ENCODE assay signal across 11 mouse cellular contexts in genomic region chr13:104061975-104062750, GRCm38 (mm10). TPM values are rescaled to one million over a fixed set of nuclear protein-coding genes. Genes with fewer than 3 reads are reported as not detected.
DNase-seq lines count a peak whose midpoint lies in the region; ATAC-seq lines count a peak whose summit lies in the region.
"Had no signal": no experiment of that assay in that cellular context is flagged by ENCODE, and none has a peak within 500 bp of the region (broad histone marks: within the 10 kb centered on the region; RNA-seq: fewer than 3 reads in every experiment).

No protein-coding gene starts in this region.

- H3K4me1 ChIP-seq in heart, embryonic 12.5 days (replicated peaks) = peaks cover 23% of the 10 kb centered on the region
- 0 out of 2 replicates have a peak, but pooled peaks cover 3% of the 10 kb centered on the region for H3K4me1 ChIP-seq in forebrain, embryonic 15.5 days

- no peak overlapping the region for H3K4me2 ChIP-seq in heart, embryonic 12.5 days
- H3K4me2 ChIP-seq in forebrain, embryonic 15.5 days (replicated peaks) = no peak overlapping the region
- H3K4me2 ChIP-seq: hindbrain, embryonic 15.5 days had no signal

- H3K4me3 ChIP-seq in heart, embryonic 12.5 days = no peak overlapping the region
- no peak overlapping the region for H3K4me3 ChIP-seq in forebrain, embryonic 15.5 days
- H3K4me3 ChIP-seq: erythroblast, embryonic 14.5 days; hindbrain, embryonic 15.5 days; left cerebral cortex, adult 2 months had no signal

- H3K27ac ChIP-seq in heart, embryonic 12.5 days (ENCODE audit: poor library complexity, severe bottlenecking) = peak overlapping the region; percentile 52; the same call in 1 of the 2 replicates
- H3K27ac ChIP-seq in forebrain, embryonic 15.5 days (replicated peaks) = no peak overlapping the region
- H3K27ac ChIP-seq: hindbrain, embryonic 15.5 days; left cerebral cortex, adult 2 months had no signal

- H3K27me3 ChIP-seq in heart, embryonic 12.5 days (replicated peaks) = no peaks in the 10 kb centered on the region
- H3K27me3 ChIP-seq in forebrain, embryonic 15.5 days = no peaks in the 10 kb centered on the region
- H3K27me3 ChIP-seq: hindbrain, embryonic 15.5 days had no signal

- H3K9ac ChIP-seq in heart, embryonic 12.5 days = no peak overlapping the region
- H3K9ac ChIP-seq in forebrain, embryonic 15.5 days (replicated peaks) = no peak overlapping the region
- H3K9ac ChIP-seq: hindbrain, embryonic 15.5 days had no signal

- intact Hi-C loops in heart, postnatal 10 days (cut with DNase I) = no loop called here

- 65% methylated on average over 2 of the region's 2 CpGs for WGBS in heart, embryonic 12.5 days
- WGBS in forebrain, embryonic 15.5 days = 21% methylated on average over 2 of the region's 2 CpGs

- H3K36me3 ChIP-seq in heart, embryonic 12.5 days = peaks cover 17% of the 10 kb centered on the region
- peaks cover 9% of the 10 kb centered on the region; the same call in 1 of the 2 replicates for H3K36me3 ChIP-seq in forebrain, embryonic 15.5 days

- no peaks in the 10 kb centered on the region for H3K9me3 ChIP-seq in heart, embryonic 12.5 days (replicated peaks)
- no peaks in the 10 kb centered on the region for H3K9me3 ChIP-seq in forebrain, embryonic 15.5 days
- H3K9me3 ChIP-seq: hindbrain, embryonic 15.5 days had no signal

- ATAC-seq in heart, embryonic 12.5 days (ENCODE audit: insufficient number of reproducible peaks, low FRiP score) = 0 out of 2 replicates have a peak, but pooled peaks have one; percentile 15
- ATAC-seq in forebrain, embryonic 15.5 days (replicated peaks) = peak; percentile 48; the same call in 1 of the 2 replicates

- no peak for DNase-seq in heart, postnatal 10 days
- peak; percentile 28 for DNase-seq in 3134 (ENCODE audit: extremely low read depth, insufficient read length, low spot score)
- peak; percentile 90 for DNase-seq in brain, adult 2 months (ENCODE audit: low read depth, low spot score)
- no peak for DNase-seq in spleen, adult 12 weeks (ENCODE audit: low spot score)
- no peak for DNase-seq in thymus, adult 18-20 months
- DNase-seq in kidney, adult 9 months = no peak

RNA-seq across cellular contexts. Expression of gene Nln, which starts 47.3 kb away (rescaled TPM):
- polyA plus RNA-seq in heart, embryonic 12.5 days (2016; fragmentation: Nextera tagmentation; extraction: Ambion mirVana) = 25.7 and 26.9 TPM in 2 replicates
- total RNA-seq in heart, postnatal 10 days (2021) = 10 to 100 TPM; 21.6 to 21.8 TPM
- 35.7 and 38.1 TPM in 2 replicates for polyA plus RNA-seq in forebrain, embryonic 15.5 days (2015; fragmentation: Nextera tagmentation; extraction: Ambion mirVana)

RNA-seq across cellular contexts. Expression of gene Sgtb, which starts 47.4 kb away (rescaled TPM):
- 2.5 and 3.5 TPM in 2 replicates for polyA plus RNA-seq in heart, embryonic 12.5 days (2016; fragmentation: Nextera tagmentation; extraction: Ambion mirVana)
- total RNA-seq in heart, postnatal 10 days (2021) = 1 to 10 TPM; 2.0 to 2.1 TPM
- polyA plus RNA-seq in forebrain, embryonic 15.5 days (2015; fragmentation: Nextera tagmentation; extraction: Ambion mirVana) = 32.2 and 34.4 TPM in 2 replicates
- polyA plus RNA-seq: erythroblast, embryonic 14.5 days had no signal

Comparison
In these comparisons a context has a peak if more than half of its experiments do, and no peak if none do; other contexts are left out.
1. DNase-seq: peak in 3134 (single experiment) and brain, adult 2 months (single experiment); none in heart, postnatal 10 days (0 of 2), spleen, adult 12 weeks (single experiment), thymus, adult 18-20 months (0 of 2) and kidney, adult 9 months (single experiment).